Mouse (Mus musculus): ENCODE results near the gene Adtrp. TPM values are rescaled to one million over a fixed set of nuclear protein-coding genes. Genes with fewer than 3 reads are reported as not detected.

The Adtrp gene
- total and polyA plus RNA-seq, 2 experiments from 2014 or later = 0.26 TPM

DNA sequence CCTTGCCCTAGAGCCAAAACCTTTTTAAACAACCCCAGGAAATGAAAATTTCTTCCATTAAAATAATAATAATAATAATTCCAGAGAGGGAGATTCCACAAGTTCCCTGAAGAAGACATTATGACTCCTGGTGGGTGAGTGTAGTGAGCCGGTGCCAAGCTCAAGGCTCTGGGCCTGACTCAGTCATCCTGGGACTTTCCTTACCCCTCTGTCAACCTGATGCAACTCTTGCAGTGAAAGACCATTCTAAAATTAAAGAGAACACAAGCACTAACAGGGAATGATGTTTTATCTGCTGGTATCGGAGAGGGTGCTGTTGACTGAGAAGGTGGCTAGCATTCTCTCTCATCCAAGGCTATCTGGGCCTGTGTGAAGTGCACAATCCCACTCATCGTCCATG, 26.5 kb downstream of the Adtrp start:
- Histone ChIP-seq H3K9me3 (ENCODE audit: low read length) (no peaks in the 10 kb centered on the region), H3K4me1 (ENCODE audit: insufficient read depth, low read length) (no peaks in the 10 kb centered on the region), H3K27ac (no peak overlapping the region), H3K4me2 (ENCODE audit: low read depth, low read length) (no peak overlapping the region), H3K36me3 (ENCODE audit: insufficient read depth, low read length) (no peaks in the 10 kb centered on the region), H3K9ac (replicated peaks; ENCODE audit: low read length) (no peak overlapping the region), H3K27me3 (ENCODE audit: insufficient read depth, low read length) (no peaks in the 10 kb centered on the region), H3K4me3 (ENCODE audit: low read length) (no peak overlapping the region)
- DNase-seq (ENCODE audit: low spot score) = no peak
- 93% methylated on average over 3 of the region's 3 CpGs for WGBS
- TF ChIP-seq CTCF (IDR thresholded peaks at IDR 0.05; ENCODE audit: low read depth) = no peak
- no peak for ATAC-seq

DNA sequence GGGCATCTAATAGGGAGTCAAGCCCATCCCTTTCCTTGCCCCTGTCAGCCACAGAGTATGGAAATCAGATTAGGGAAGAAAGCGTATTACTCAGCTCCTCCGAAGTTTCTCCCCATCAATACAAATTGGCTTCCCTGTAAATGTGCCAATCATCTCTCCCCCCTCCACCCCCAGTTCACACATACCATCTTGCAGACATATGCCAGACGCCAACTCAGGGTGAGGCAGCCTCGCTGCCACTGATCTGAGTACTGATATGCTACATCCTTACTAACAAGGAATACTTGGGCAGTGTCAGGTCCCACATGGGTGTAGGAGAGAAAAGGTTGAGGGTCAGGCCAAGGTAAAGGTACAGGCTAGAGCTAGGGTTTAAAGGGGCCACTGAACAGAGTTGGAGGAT, 27.6 kb downstream of the Adtrp start:
- no peak overlapping the region for H3K27ac ChIP-seq
- H3K9me3 ChIP-seq (ENCODE audit: low read length) = no peaks in the 10 kb centered on the region
- no peak overlapping the region for H3K9ac ChIP-seq (replicated peaks; ENCODE audit: low read length)
- DNase-seq (ENCODE audit: low spot score) = no peak
- 70% methylated on average over 4 of the region's 4 CpGs for WGBS
- no peaks in the 10 kb centered on the region for H3K4me1 ChIP-seq (ENCODE audit: insufficient read depth, low read length)
- no peak for TF ChIP-seq CTCF (IDR thresholded peaks at IDR 0.05; ENCODE audit: low read depth)
- no peak for ATAC-seq
- H3K4me3 ChIP-seq (ENCODE audit: low read length) = no peak overlapping the region
- no peak overlapping the region for H3K4me2 ChIP-seq (ENCODE audit: low read depth, low read length)
- no peaks in the 10 kb centered on the region for H3K27me3 ChIP-seq (ENCODE audit: insufficient read depth, low read length)
- no peaks in the 10 kb centered on the region for H3K36me3 ChIP-seq (ENCODE audit: insufficient read depth, low read length)

DNA sequence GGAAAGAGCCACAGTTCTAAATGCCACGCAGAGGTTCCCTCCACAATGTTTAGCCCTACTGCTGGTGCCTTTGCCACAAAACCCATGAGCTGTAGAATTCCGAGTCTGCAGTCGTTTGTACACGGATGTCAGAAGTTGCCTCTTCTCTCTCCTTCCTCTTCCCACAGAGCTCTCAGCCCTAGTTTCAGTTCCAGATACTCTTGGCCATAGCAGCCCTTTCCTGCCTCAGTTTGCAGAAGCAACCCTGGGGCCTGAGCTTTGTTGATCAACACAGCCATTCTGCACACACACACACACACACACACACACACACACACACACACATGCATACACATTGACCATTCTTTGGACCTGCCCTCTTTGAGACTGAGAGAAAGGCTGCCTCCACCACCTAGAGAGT, 28.0 kb downstream of the Adtrp start:
- H3K9me3 ChIP-seq (ENCODE audit: low read length) = no peaks in the 10 kb centered on the region
- H3K27me3 ChIP-seq (ENCODE audit: insufficient read depth, low read length) = no peaks in the 10 kb centered on the region
- H3K4me2 ChIP-seq (ENCODE audit: low read depth, low read length) = no peak overlapping the region
- 94% methylated on average over 4 of the region's 4 CpGs for WGBS
- no peak for DNase-seq (ENCODE audit: low spot score)
- H3K36me3 ChIP-seq (ENCODE audit: insufficient read depth, low read length) = no peaks in the 10 kb centered on the region
- no peak overlapping the region for H3K27ac ChIP-seq
- no peak for ATAC-seq
- no peak for TF ChIP-seq CTCF (IDR thresholded peaks at IDR 0.05; ENCODE audit: low read depth)
- H3K4me1 ChIP-seq (ENCODE audit: insufficient read depth, low read length) = no peaks in the 10 kb centered on the region
- H3K9ac ChIP-seq (replicated peaks; ENCODE audit: low read length) = no peak overlapping the region
- no peak overlapping the region for H3K4me3 ChIP-seq (ENCODE audit: low read length)

DNA sequence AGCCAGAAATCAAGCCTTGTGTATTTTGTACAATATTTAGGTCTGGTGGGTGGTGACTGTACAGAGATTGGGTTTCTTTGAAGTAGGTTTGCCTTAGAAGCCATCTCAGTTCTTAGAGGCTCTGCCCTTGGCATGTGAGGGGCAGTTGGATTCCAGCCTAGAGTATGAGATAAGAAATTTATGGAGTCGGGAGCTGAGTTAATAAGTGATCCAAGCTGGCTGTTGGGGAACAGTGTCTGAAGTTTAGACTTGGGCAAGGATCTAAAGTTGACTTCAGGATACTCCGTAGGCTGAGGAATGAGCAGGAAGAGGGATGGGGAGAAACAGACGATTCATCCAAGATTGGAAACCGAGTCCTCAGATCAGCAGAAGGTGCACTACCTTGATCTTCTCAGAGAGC, 29.9 kb downstream of the Adtrp start:
- Histone ChIP-seq H3K4me2 (ENCODE audit: low read depth, low read length) (no peak overlapping the region), H3K36me3 (ENCODE audit: insufficient read depth, low read length) (no peaks in the 10 kb centered on the region), H3K27ac (no peak overlapping the region), H3K9me3 (ENCODE audit: low read length) (no peaks in the 10 kb centered on the region), H3K4me1 (ENCODE audit: insufficient read depth, low read length) (no peaks in the 10 kb centered on the region), H3K4me3 (ENCODE audit: low read length) (no peak overlapping the region), H3K9ac (replicated peaks; ENCODE audit: low read length) (no peak overlapping the region), H3K27me3 (ENCODE audit: insufficient read depth, low read length) (no peaks in the 10 kb centered on the region)
- DNase-seq (ENCODE audit: low spot score) (no peak), ATAC-seq (no peak)
- WGBS = 93% methylated on average over 4 of the region's 4 CpGs
- no peak for TF ChIP-seq CTCF (IDR thresholded peaks at IDR 0.05; ENCODE audit: low read depth)

DNA sequence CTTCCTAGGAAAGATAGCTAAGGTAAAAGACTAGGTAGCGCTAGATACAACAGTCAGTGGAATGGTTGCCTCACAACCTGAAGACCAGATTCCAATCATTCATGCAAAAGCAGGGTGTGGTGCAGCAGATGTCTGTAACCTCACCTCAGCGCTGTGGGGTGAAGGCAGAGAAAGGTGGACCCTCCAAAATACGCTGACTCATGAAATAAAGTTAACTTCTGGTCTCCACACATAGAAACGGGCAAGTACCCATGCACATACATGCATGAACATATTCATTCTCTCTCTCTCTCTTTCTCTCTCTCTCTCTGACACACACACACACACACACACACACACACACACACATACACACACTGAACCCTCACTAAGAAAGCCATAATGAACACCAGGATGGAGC, 30.8 kb downstream of the Adtrp start:
- Histone ChIP-seq H3K27ac (no peak overlapping the region), H3K4me2 (ENCODE audit: low read depth, low read length) (no peak overlapping the region), H3K9me3 (ENCODE audit: low read length) (no peaks in the 10 kb centered on the region), H3K36me3 (ENCODE audit: insufficient read depth, low read length) (no peaks in the 10 kb centered on the region), H3K4me3 (ENCODE audit: low read length) (no peak overlapping the region), H3K9ac (replicated peaks; ENCODE audit: low read length) (no peak overlapping the region), H3K27me3 (ENCODE audit: insufficient read depth, low read length) (no peaks in the 10 kb centered on the region), H3K4me1 (ENCODE audit: insufficient read depth, low read length) (no peaks in the 10 kb centered on the region)
- DNase-seq (ENCODE audit: low spot score) = no peak
- ATAC-seq = no peak
- 99% methylated on average over 4 of the region's 4 CpGs for WGBS
- TF ChIP-seq CTCF (IDR thresholded peaks at IDR 0.05; ENCODE audit: low read depth) = no peak

DNA sequence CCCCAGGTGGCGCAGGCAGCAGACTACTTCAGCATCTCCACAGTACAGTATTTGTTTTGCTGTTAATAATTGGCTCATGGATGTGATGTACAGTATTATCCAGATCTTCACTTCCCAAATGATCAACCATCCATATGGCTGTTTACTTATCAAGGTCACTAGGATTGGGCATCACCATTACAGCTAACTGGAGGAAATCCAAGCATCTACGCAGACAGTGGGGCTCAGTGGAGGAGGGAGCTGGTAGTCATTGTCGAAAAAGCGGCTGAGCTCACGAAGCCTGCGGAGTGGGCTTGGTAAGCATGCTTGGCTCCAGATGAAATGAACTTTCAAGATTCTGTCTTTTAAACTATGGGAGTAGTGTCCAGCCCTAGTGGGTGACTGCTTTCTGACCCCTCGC, 36.7 kb downstream of the Adtrp start:
- Histone ChIP-seq H3K27ac (no peak overlapping the region), H3K9ac (replicated peaks; ENCODE audit: low read length) (no peak overlapping the region), H3K9me3 (ENCODE audit: low read length) (no peaks in the 10 kb centered on the region), H3K4me3 (ENCODE audit: low read length) (no peak overlapping the region), H3K36me3 (ENCODE audit: insufficient read depth, low read length) (no peaks in the 10 kb centered on the region), H3K27me3 (ENCODE audit: insufficient read depth, low read length) (no peaks in the 10 kb centered on the region), H3K4me1 (ENCODE audit: insufficient read depth, low read length) (no peaks in the 10 kb centered on the region), H3K4me2 (ENCODE audit: low read depth, low read length) (no peak overlapping the region)
- DNase-seq (ENCODE audit: low spot score) (no peak), ATAC-seq (no peak)
- 80% methylated on average over 7 of the region's 7 CpGs for WGBS
- no peak for TF ChIP-seq CTCF (IDR thresholded peaks at IDR 0.05; ENCODE audit: low read depth)

DNA sequence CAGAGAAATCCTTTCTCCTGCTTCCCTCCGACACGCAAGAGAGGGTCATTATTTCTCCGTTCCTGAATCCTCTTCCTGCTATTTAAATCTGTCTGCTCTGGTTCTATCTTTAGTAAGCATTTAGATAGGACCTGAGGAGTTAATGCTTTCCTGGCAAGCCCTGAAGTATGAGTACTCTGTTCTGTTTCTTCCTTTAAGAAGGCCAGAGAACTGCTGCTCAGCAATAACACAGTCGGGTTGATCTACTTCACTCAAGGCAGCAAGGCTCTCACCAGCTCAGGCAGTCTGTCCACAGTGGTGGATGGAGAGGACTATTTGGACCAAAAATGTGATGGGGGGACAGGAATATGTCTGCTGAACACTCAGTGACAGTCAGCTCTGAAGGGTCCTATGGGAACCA, 39.7 kb downstream of the Adtrp start:
- peak; percentile 7 for DNase-seq (ENCODE audit: low spot score)
- no peak overlapping the region for H3K4me2 ChIP-seq (ENCODE audit: low read depth, low read length)
- no peak overlapping the region for H3K9ac ChIP-seq (replicated peaks; ENCODE audit: low read length)
- 44% methylated on average over 4 of the region's 4 CpGs for WGBS
- TF ChIP-seq CTCF (IDR thresholded peaks at IDR 0.05; ENCODE audit: low read depth) = no peak
- H3K4me3 ChIP-seq (ENCODE audit: low read length) = no peak overlapping the region
- H3K27ac ChIP-seq = peak overlapping the region; percentile 21
- H3K4me1 ChIP-seq (ENCODE audit: insufficient read depth, low read length) = no peaks in the 10 kb centered on the region
- H3K9me3 ChIP-seq (ENCODE audit: low read length) = no peaks in the 10 kb centered on the region
- no peaks in the 10 kb centered on the region for H3K36me3 ChIP-seq (ENCODE audit: insufficient read depth, low read length)
- no peak for ATAC-seq
- no peaks in the 10 kb centered on the region for H3K27me3 ChIP-seq (ENCODE audit: insufficient read depth, low read length)
